Comparison of ENCODE assay signal across 20 mouse cellular contexts in genomic region chr19:22987914-22988313, GRCm38 (mm10).
DNase-seq lines count a peak whose midpoint lies in the region; ATAC-seq lines count a peak whose summit lies in the region.
"Had no signal": no experiment of that assay in that cellular context is flagged by ENCODE, and none has a peak within 500 bp of the region (broad histone marks: within the 10 kb centered on the region; RNA-seq: fewer than 3 reads in every experiment).

No protein-coding gene starts in this region.

- 81% methylated on average over 12 of the region's 12 CpGs for WGBS in forebrain, embryonic 16.5 days
- 95% methylated on average over 12 of the region's 12 CpGs for WGBS in forebrain, embryonic 12.5 days
- WGBS in midbrain, embryonic 14.5 days = 97% methylated on average over 12 of the region's 12 CpGs

- H3K4me3 ChIP-seq in forebrain, embryonic 16.5 days (replicated peaks; ENCODE audit: low read length) = no peak overlapping the region
- H3K4me3 ChIP-seq in forebrain, embryonic 12.5 days (replicated peaks) = no peak overlapping the region
- H3K4me3 ChIP-seq in midbrain, embryonic 14.5 days (replicated peaks; ENCODE audit: low read depth, low read length) = no peak overlapping the region
- H3K4me3 ChIP-seq: embryonic facial prominence, embryonic 13.5 days had no signal

- H3K27me3 ChIP-seq in forebrain, embryonic 16.5 days (replicated peaks; ENCODE audit: control insufficient read depth, insufficient read depth, low read length) = no peaks in the 10 kb centered on the region
- no peaks in the 10 kb centered on the region for H3K27me3 ChIP-seq in forebrain, embryonic 12.5 days
- no peaks in the 10 kb centered on the region for H3K27me3 ChIP-seq in midbrain, embryonic 14.5 days (ENCODE audit: control insufficient read depth, insufficient read depth, low read length)
- H3K27me3 ChIP-seq: CH12.LX; embryonic facial prominence, embryonic 13.5 days had no signal

- no peaks in the 10 kb centered on the region for H3K36me3 ChIP-seq in forebrain, embryonic 16.5 days (ENCODE audit: control insufficient read depth, insufficient read depth)
- H3K36me3 ChIP-seq in forebrain, embryonic 12.5 days (replicated peaks) = no peaks in the 10 kb centered on the region
- no peaks in the 10 kb centered on the region for H3K36me3 ChIP-seq in midbrain, embryonic 14.5 days (ENCODE audit: control insufficient read depth, insufficient read depth, low read length)
- H3K36me3 ChIP-seq: embryonic facial prominence, embryonic 13.5 days had no signal

- H3K9ac ChIP-seq in forebrain, embryonic 16.5 days (replicated peaks; ENCODE audit: low read depth, low read length) = no peak overlapping the region
- no peak overlapping the region for H3K9ac ChIP-seq in forebrain, embryonic 12.5 days
- H3K9ac ChIP-seq in midbrain, embryonic 14.5 days (replicated peaks; ENCODE audit: low read length) = no peak overlapping the region
- H3K9ac ChIP-seq: embryonic facial prominence, embryonic 13.5 days; liver, embryonic 14.5 days had no signal

- no peaks in the 10 kb centered on the region for H3K9me3 ChIP-seq in forebrain, embryonic 16.5 days (ENCODE audit: control insufficient read depth, low read length)
- no peaks in the 10 kb centered on the region for H3K9me3 ChIP-seq in forebrain, embryonic 12.5 days
- no peaks in the 10 kb centered on the region for H3K9me3 ChIP-seq in midbrain, embryonic 14.5 days (ENCODE audit: control insufficient read depth, low read length)
- H3K9me3 ChIP-seq: embryonic facial prominence, embryonic 13.5 days had no signal

- H3K4me2 ChIP-seq in forebrain, embryonic 16.5 days (ENCODE audit: low read length) = no peak overlapping the region
- no peak overlapping the region for H3K4me2 ChIP-seq in forebrain, embryonic 12.5 days
- no peak overlapping the region for H3K4me2 ChIP-seq in midbrain, embryonic 14.5 days (ENCODE audit: low read length)
- H3K4me2 ChIP-seq: embryonic facial prominence, embryonic 13.5 days; heart, embryonic 11.5 days; midbrain, embryonic 11.5 days had no signal

- peak; percentile 46 to 69 for DNase-seq in right cerebral cortex, postnatal 10 days (ENCODE audit: low spot score in 2 of 2)
- no peak for DNase-seq in right cerebral cortex, postnatal 14 days
- DNase-seq in cerebellum, postnatal 14 days = peak; percentile 69 to 81
- no peak for DNase-seq in thymus, adult 18-20 months
- no peak for DNase-seq in midbrain, embryonic 14.5 days
- DNase-seq in retina, postnatal 1 day = no peak
- DNase-seq: adrenal gland, postnatal 25 days; gastrocnemius, postnatal 36 days; heart, postnatal 10 days; kidney, adult 18-20 months; thymus, postnatal 36 days had no signal

- peak overlapping the region; percentile 23; the same call in 1 of the 2 replicates for H3K27ac ChIP-seq in forebrain, embryonic 16.5 days (ENCODE audit: low read length)
- no peak overlapping the region for H3K27ac ChIP-seq in forebrain, embryonic 12.5 days
- H3K27ac ChIP-seq in midbrain, embryonic 14.5 days (replicated peaks; ENCODE audit: low read depth, low read length) = no peak overlapping the region
- H3K27ac ChIP-seq: embryonic facial prominence, embryonic 13.5 days; kidney, postnatal 0 days; liver, embryonic 14.5 days; macrophage had no signal

- peak; percentile 59; the same call in 1 of the 2 replicates for ATAC-seq in forebrain, embryonic 16.5 days
- no peak for ATAC-seq in forebrain, embryonic 12.5 days (ENCODE audit: low FRiP score)
- no peak for ATAC-seq in midbrain, embryonic 14.5 days (ENCODE audit: low FRiP score, low TSS enrichment)

- H3K4me1 ChIP-seq in forebrain, embryonic 16.5 days (replicated peaks; ENCODE audit: control insufficient read depth, insufficient read depth, low read length) = no peaks in the 10 kb centered on the region
- no peaks in the 10 kb centered on the region for H3K4me1 ChIP-seq in forebrain, embryonic 12.5 days
- H3K4me1 ChIP-seq in midbrain, embryonic 14.5 days (ENCODE audit: control insufficient read depth, insufficient read depth, low read length) = no peaks in the 10 kb centered on the region

Comparison
In these comparisons a context has a peak if more than half of its experiments do, and no peak if none do; other contexts are left out.
1. DNase-seq: peak in right cerebral cortex, postnatal 10 days (2 of 2) and cerebellum, postnatal 14 days (2 of 2); none in right cerebral cortex, postnatal 14 days (single experiment), thymus, adult 18-20 months (0 of 2), midbrain, embryonic 14.5 days (single experiment) and retina, postnatal 1 day (single experiment).